Mouse (Mus musculus) ES-Bruce4 (cell line): ENCODE data around the gene Slc6a4.

Experiments
- CTCF ChIP-seq: IDR thresholded peaks from one replicate; pipeline ENCODE4 v1.8.1; 2011; ENCODE audit warnings: low read depth, low read length
- EP300 ChIP-seq: IDR thresholded peaks from 2 replicates; pipeline ENCODE4 v1.6.1; 2011; ENCODE audit warnings: low read depth, low read length; ENCODE audit not compliant: insufficient read depth

DNA sequence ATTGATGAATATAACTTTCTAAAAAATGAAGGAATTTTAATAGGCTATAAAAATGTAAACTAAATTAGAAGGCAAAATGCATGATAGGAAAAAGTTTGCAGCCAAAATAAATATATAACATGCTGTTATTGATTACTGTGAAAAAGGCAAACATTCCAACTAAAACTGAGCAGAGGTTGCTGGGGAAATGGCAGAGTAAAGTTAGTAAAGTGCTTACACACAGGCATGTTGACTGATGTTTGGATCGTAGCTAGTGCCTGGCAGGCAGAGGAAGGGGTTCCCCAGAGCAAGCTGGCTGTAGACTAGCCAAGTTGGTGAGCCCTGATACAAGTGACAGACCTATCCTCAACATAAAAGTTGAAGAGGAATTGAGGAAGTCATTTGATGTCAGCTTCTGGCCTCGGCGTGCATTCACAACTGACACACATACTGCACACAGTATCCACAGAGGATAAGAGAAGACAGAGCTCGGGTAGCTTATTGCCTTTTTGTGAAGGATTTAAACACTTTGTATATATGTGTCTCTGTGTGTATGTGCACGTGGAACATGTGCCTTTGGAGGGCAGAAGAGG, 16.7 kb upstream of the Slc6a4 start:
- TF ChIP-seq CTCF (no peak), EP300 (no peak)
